Mouse (Mus musculus) adrenal gland, postnatal 10 days (tissue): ENCODE data around the gene Pgm5. TPM values are rescaled to one million over a fixed set of nuclear protein-coding genes. Genes with fewer than 3 reads are reported as not detected.
"Not testable (repeated sequence)": the region's sequence is repeated elsewhere in the genome, so short reads cannot be mapped to it uniquely, and the experiment has no call there.

Experiments used
- DNase-seq: peaks from one replicate; pipeline ENCODE4 v3.0.0; 2021; ENCODE audit warnings: mixed read lengths
- long read RNA-seq, 2 experiments: library from polyadenylated mRNA; stranded (forward); transcript quantifications; one replicate each; pipeline ENCODE4 v2.0.0; 2021
- total RNA-seq, 2 experiments: library from RNA; stranded (reverse); gene quantifications; 2 replicates each; pipeline ENCODE4 v1.2.3; 2021

The Pgm5 gene
- total RNA-seq = 10 to 100 TPM; 47.4 to 48.7 TPM
- long read RNA-seq, experiment 1, partial matches to known transcripts = 0 of 4 reads
- long read RNA-seq, experiment 1, other reads (novel, unspliced or antisense) = 4 of 4 reads
- long read RNA-seq, experiment 2 = 0 reads

- DNase-seq = peak; percentile 81
Observed at GRCm38 (mm10) chr19:24861612-24862451, at the start of gene Pgm5. Gene Pgm5 (minus strand): TSS chr19:24861855.

GRCm38 (mm10) chr19:24908385-24909155 is 46.9 kb upstream of the Pgm5 start:
- no peak for DNase-seq

DNA sequence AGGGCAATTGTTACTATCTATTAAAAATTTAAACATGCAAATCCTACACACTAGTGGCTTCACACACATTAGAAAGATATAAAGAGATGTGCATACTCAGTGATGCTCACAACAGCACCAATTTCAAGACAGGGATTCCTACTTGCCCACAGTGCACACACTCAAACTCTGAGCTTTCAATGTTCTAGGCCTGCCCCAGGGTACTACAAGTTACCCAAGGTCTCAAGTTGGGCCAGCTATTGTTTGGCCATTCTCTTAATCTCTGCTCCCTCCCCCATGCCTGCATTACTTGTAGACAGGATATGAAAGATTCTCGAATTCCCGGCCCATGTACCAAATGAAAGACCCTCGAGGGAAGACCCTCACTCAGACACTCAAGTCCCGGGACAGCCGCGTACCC is 46.0 kb upstream of the Pgm5 start:
- no peak for DNase-seq

DNA sequence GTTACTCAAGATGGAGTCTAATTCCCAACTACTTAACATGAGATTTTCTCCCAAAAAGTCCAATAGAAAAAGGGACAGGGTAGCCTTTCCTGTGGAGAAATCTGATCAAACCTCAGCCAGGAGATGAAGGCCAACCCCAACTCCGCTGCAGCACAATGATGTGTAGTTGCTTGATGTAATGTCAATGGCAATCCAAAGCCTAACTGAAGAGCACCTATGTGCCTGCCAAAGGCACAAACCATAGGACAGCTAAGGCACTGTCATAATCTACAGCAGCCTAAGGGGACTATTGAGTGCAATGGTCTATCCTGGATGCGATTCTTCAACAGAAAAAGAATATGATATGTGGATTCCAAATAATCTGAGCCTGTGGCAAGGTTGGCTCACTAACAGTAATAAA is 41.2 kb upstream of the Pgm5 start:
- no peak for DNase-seq

DNA sequence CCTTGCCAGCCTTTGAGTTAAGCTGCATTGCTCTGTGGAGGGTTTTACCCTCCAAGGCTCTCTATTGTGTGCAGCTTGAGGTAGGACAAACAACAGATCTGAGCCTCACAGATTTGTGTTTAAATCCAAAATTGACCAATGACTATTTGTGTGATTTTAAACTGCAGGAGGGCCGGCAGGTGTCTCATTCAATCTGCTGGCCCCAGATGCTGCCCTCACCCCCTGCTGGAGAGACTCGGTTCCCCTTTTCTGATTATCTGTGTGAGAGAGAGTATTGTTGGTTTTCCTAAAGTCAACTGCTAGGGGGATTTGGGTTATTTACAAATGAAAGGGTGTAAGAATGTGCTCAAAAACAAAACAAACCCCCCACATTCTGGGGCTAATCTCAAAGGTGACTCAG is 40.6 kb upstream of the Pgm5 start:
- DNase-seq = no peak

- no peak for DNase-seq
Observed at GRCm38 (mm10) chr19:24901666-24902065, 40.0 kb upstream of the Pgm5 start.

DNA sequence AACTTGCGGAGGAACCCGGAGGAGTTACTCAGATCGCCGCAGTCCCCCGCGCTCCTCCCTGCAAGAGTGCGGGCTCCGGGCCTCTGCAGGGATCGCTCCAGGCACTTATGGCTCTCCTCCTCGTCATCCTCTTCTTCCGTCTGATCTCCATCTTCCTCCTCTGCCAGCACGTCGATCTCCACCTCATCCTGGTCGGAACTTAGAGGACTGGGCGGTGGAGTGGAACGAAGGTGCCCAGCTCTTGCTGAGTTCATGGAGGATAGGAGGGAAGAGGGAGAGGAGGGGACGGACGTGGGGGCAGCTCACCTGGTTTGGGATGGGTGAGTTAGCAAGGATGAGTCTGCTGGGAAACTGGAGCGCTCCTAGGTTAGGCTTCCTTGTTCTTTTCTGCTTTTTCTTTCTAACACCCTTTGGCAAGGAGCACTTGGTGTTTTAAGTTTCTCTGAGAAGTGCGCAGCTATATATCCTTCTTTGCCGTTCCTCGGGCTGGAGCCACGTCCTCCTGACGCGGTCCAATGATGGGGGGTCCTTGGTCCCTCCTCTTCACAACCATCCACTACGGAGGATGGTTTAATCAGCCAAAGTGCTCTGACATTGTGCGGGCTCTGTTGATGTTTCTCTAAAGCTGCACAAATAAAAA is 39.0 kb upstream of the Pgm5 start, which contains the start of gene Foxd4:
Gene Foxd4, minus strand, starts transcription at position 617 of the 640 bp plus-strand sequence.
- no peak for DNase-seq

DNA sequence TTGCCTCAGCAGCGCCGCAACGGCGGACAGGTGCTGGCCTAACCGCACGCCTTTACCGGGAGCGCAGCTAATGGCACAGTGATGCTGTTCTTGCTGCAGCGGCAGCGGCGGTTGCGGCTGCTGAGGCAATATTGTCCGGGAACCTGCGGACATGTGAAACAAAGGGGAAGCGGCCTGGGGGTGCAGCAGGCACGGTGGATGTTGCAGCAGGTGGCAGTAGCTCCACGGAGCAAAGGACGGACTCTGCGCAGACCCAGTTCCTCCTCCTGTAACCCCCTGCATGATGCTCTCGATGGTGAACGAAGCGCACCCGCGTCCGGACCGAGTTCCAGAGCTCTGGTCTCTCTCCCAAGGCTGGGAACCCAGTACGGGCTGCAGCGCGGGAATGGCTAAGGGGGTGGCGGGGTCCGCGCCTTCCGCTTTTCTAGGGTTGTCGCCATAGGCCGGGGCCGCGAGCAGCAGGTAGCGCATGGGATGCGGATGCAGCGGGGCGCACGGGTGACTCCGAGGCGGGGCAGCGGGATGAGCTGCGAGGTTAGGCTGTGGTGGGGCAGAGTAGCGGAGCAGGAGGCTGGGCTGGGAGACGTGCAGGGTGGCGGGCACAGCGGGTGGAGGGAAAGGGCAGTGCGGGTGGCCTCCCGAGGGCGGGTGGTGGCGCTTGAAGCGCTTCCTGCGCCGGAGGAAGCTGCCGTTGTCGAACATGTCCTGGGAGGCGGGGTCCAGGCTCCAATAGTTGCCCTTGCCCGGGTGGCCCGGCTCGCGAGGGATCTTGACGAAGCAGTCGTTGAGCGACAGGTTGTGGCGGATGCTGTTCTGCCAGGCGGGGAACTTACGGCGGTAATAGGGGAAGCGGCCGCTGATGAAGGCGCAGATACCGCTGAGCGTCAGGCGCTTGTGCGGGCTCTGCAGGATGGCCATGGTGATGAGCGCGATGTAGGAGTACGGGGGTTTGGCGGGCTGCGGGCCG is 38.2 kb upstream of the Pgm5 start:
- DNase-seq = peak; percentile 19

GRCm38 (mm10) chr19:24898737-24899577 is 37.3 kb upstream of the Pgm5 start:
- no peak for DNase-seq

GRCm38 (mm10) chr19:24897896-24898736 is 36.5 kb upstream of the Pgm5 start:
- no peak for DNase-seq

DNA sequence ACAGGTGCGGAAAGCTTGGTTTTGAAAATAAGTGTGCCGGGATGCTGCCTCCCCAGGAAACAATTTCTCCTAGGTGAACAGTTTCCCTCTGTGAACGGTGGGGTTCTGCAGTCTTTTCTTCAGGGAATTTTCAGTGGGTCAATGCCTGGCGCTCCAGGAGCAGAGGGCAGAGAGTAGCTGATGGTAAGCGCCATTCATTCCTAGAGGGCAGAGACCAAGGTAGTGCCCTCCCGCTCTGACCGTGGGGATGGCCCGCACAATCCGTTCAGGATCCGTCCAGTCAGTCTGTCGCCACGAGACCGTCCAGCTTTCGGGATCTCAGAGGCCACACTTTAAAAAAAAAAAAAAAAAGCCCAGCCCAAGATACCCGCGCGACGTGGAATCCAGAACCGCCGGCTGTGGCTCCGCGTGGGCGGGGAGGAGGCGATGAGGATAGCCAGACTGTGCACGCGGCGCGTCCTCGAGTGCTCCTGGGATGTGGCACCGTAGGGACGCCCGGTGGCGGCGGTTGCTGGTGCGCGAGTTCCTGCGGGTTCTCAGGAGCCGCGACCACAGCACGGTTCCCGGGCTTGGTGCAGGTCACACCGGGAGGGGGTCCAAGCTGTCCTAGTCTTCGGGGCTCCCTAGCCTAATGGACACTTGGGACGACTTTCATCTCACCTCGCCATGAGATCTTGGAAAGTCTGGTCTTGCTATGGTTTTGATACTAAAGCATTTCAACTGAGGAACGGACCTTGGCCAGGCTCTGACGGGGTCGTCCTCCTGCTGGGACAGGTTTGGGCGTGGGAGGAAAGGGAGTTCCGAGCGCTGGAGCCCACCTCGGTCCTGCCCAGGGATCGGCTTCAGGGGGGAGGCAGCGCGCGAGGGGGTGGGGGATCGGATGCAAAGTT is 35.6 kb upstream of the Pgm5 start:
- peak; percentile 21 for DNase-seq

DNA sequence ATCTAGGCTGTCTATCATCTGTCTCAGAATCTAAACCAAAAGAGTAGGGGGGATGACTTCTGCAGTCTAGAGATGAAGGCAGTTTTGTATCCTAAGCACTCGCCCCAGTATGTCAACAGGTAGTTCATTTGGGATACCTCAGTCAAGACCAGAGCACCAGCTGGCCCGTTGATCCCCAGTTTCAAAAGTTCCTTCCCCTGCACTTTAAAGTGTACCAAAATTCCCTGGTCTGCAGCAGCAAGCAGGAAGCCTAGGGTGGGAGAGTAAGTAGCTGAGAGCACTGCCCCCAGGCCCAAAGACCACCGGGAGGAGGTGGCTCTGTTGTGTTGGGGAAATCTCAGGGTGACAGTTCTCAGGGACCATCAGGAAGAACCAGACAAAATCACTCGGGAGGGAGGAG is 34.9 kb upstream of the Pgm5 start:
- DNase-seq = no peak

- DNase-seq = no peak
Observed at GRCm38 (mm10) chr19:24886888-24887287, 25.2 kb upstream of the Pgm5 start.

- DNase-seq = peak; percentile 58
Observed at GRCm38 (mm10) chr19:24885504-24885903, 23.8 kb upstream of the Pgm5 start.

- DNase-seq = no peak
Observed at GRCm38 (mm10) chr19:24881237-24881636, 19.6 kb upstream of the Pgm5 start.

- DNase-seq = not testable (repeated sequence)
Observed at GRCm38 (mm10) chr19:24875129-24875870, 13.6 kb upstream of the Pgm5 start, which contains the start of gene Gm10053. Gene Gm10053 (plus strand): TSS chr19:24875686.

DNA sequence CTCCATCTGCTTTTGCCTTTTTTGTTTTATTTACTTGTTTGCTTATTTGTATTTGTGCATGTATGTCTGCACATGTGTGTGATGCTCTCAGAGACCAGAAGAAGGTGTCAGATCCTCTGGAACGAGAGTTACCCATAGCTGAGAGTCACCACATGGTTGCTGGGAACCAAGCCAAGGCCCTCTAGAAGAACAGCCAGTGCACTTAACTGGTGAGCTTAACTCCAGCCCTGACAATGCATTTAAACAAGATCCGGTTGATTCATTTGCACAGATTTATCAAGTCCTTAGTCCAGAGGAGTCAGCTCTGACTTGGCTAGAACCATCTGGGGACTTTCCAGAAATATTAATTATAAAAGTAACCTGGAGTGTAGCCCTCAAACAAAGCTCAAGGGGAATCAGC is 12.2 kb upstream of the Pgm5 start:
- DNase-seq = peak; percentile 20
